In genomic region chr11:79008891-79009290, GRCm38 (mm10) we compare ENCODE assay signal across 14 mouse cellular contexts.
"Had no signal": no experiment of that assay in that cellular context is flagged by ENCODE, and none has a peak within 500 bp of the region (broad histone marks: within the 10 kb centered on the region; RNA-seq: fewer than 3 reads in every experiment).

No protein-coding gene starts in this region.

- H3K4me3 ChIP-seq: left cerebral cortex, adult 2 months; limb, embryonic 10.5 days; liver, embryonic 12.5 days; lung, embryonic 15.5 days; megakaryocyte, embryonic 14.5 days; midbrain, embryonic 15.5 days; neural tube, embryonic 12.5 days; stomach, embryonic 15.5 days had no signal

- H3K9ac ChIP-seq: liver, embryonic 12.5 days; lung, embryonic 15.5 days; midbrain, embryonic 15.5 days; neural tube, embryonic 12.5 days; stomach, embryonic 15.5 days had no signal

- H3K9me3 ChIP-seq: limb, embryonic 10.5 days; liver, embryonic 12.5 days; lung, embryonic 15.5 days; midbrain, embryonic 15.5 days; neural tube, embryonic 12.5 days; stomach, embryonic 15.5 days had no signal

- H3K27ac ChIP-seq: left cerebral cortex, adult 2 months; limb, embryonic 10.5 days; liver, embryonic 12.5 days; lung, embryonic 15.5 days; macrophage; midbrain, embryonic 15.5 days; neural tube, embryonic 12.5 days; stomach, embryonic 15.5 days had no signal

- ATAC-seq: midbrain, embryonic 15.5 days had no signal

- DNase-seq: kidney, adult 8-10 months; lung, postnatal 14 days; retina, postnatal 1 day; right cerebral cortex, postnatal 4 days had no signal

- H3K4me1 ChIP-seq: lung, embryonic 15.5 days had no signal

- H3K36me3 ChIP-seq: limb, embryonic 10.5 days; liver, embryonic 12.5 days; lung, embryonic 15.5 days; midbrain, embryonic 15.5 days; neural tube, embryonic 12.5 days; stomach, embryonic 15.5 days had no signal

- H3K4me2 ChIP-seq: liver, embryonic 12.5 days; lung, embryonic 15.5 days; midbrain, embryonic 11.5 days; midbrain, embryonic 15.5 days; neural tube, embryonic 12.5 days; stomach, embryonic 15.5 days had no signal

- H3K27me3 ChIP-seq: liver, embryonic 12.5 days; lung, embryonic 15.5 days; megakaryocyte, embryonic 14.5 days; midbrain, embryonic 15.5 days; neural tube, embryonic 12.5 days; stomach, embryonic 15.5 days had no signal
